Mouse (Mus musculus) WW6 (cell line): ENCODE data around the gene Dmrt2.

Experiments
- DNase-seq: peaks from one replicate; pipeline ENCODE4 v3.0.0-alpha.2; 2013; ENCODE audit warnings: low read depth, low spot score

Gene Dmrt2

GRCm38 (mm10) chr19:25675866-25676440 is 3.7 kb downstream of the Dmrt2 start:
- DNase-seq: no peak

- no peak for DNase-seq
Observed at GRCm38 (mm10) chr19:25698850-25699249, 26.6 kb downstream of the Dmrt2 start.

- no peak for DNase-seq
Observed at GRCm38 (mm10) chr19:25713382-25713781, 41.2 kb downstream of the Dmrt2 start.

GRCm38 (mm10) chr19:25714927-25715326 is 42.7 kb downstream of the Dmrt2 start:
- DNase-seq: no peak

- DNase-seq: no peak
Observed at GRCm38 (mm10) chr19:25722616-25723015, 50.4 kb downstream of the Dmrt2 start.
